ENCODE assay signal across 12 mouse cellular contexts in the genomic region with DNA sequence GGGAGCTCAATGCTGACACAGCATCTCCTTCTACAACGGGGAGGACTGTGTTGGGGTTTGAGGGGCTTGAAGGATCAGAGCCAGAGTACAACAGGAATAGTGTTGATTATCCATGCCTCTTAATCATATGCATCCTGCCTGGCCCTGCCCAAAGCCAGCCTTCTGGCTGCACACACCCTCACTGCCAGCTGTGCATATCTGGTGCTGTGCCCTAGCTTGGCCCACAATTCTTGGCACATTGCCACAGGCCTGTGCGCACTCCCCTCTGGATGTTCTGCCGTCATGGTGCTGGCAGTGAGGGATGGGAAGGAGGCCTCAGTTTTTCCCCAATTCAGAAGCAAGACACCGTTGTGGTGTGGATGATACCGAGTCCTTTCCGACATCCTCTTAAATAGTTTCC. TPM values are rescaled to one million over a fixed set of nuclear protein-coding genes. Genes with fewer than 3 reads are reported as not detected.
A peak's percentile ranks its signal among the peaks of the same experiment; 100 is the strongest.
DNase-seq lines count a peak whose midpoint lies in the region; ATAC-seq lines count a peak whose summit lies in the region.
"Had no signal": no experiment of that assay in that cellular context is flagged by ENCODE, and none has a peak within 500 bp of the region (broad histone marks: within the 10 kb centered on the region; RNA-seq: fewer than 3 reads in every experiment).

No protein-coding gene starts in this region.

- no peaks in the 10 kb centered on the region for H3K36me3 ChIP-seq in midbrain, embryonic 13.5 days
- no peaks in the 10 kb centered on the region for H3K36me3 ChIP-seq in midbrain, embryonic 11.5 days (ENCODE audit: control insufficient read depth, insufficient read depth, low read length)
- no peaks in the 10 kb centered on the region for H3K36me3 ChIP-seq in embryonic facial prominence, embryonic 14.5 days (ENCODE audit: control insufficient read depth, insufficient read depth, low read length)

- H3K9ac ChIP-seq in midbrain, embryonic 13.5 days (replicated peaks), result no peak overlapping the region
- no peak overlapping the region for H3K9ac ChIP-seq in midbrain, embryonic 11.5 days (ENCODE audit: low read length)
- 0 out of 2 replicates have a peak overlapping the region, but pooled peaks have one; percentile 14 for H3K9ac ChIP-seq in embryonic facial prominence, embryonic 14.5 days (ENCODE audit: low read depth, low read length)

- peak; percentile 21 to 43 for DNase-seq in heart, postnatal 14 days
- DNase-seq in heart, adult 11 months, result no peak
- no peak for DNase-seq in midbrain, embryonic 11.5 days (ENCODE audit: low spot score, missing footprints)
- peak; percentile 84 for DNase-seq in embryonic facial prominence, embryonic 14.5 days (ENCODE audit: low spot score)
- peak; percentile 38 for DNase-seq in lung, postnatal 14 days
- DNase-seq in layer of hippocampus, adult 8-10 months (ENCODE audit: low spot score in 2 of 2), result no peak
- DNase-seq in thymus, adult 18-20 months, result no peak
- DNase-seq: gastrocnemius, postnatal 36 days; kidney, adult 9 months had no signal

- H3K4me3 ChIP-seq in midbrain, embryonic 13.5 days (replicated peaks), result no peak overlapping the region
- H3K4me3 ChIP-seq in midbrain, embryonic 11.5 days (ENCODE audit: low read depth, low read length), result no peak overlapping the region
- H3K4me3 ChIP-seq in embryonic facial prominence, embryonic 14.5 days (ENCODE audit: low read depth, low read length), result no peak overlapping the region

- intact Hi-C loops in heart, postnatal 14 days (cut with DNase I), result no loop called here

- no peaks in the 10 kb centered on the region for H3K27me3 ChIP-seq in midbrain, embryonic 13.5 days
- H3K27me3 ChIP-seq in midbrain, embryonic 11.5 days (ENCODE audit: control insufficient read depth, insufficient read depth, low read length), result no peaks in the 10 kb centered on the region
- no peaks in the 10 kb centered on the region for H3K27me3 ChIP-seq in embryonic facial prominence, embryonic 14.5 days (replicated peaks; ENCODE audit: control insufficient read depth, insufficient read depth, low read length)

- H3K27ac ChIP-seq in midbrain, embryonic 13.5 days, result no peak overlapping the region
- no peak overlapping the region for H3K27ac ChIP-seq in midbrain, embryonic 11.5 days (ENCODE audit: low read depth, low read length)
- H3K27ac ChIP-seq in embryonic facial prominence, embryonic 14.5 days (replicated peaks; ENCODE audit: low read depth, low read length), result no peak overlapping the region

- H3K9me3 ChIP-seq in midbrain, embryonic 13.5 days, result no peaks in the 10 kb centered on the region
- H3K9me3 ChIP-seq in midbrain, embryonic 11.5 days (ENCODE audit: control insufficient read depth, low read length), result no peaks in the 10 kb centered on the region
- 0 out of 2 replicates have a peak, but pooled peaks cover 2% of the 10 kb centered on the region for H3K9me3 ChIP-seq in embryonic facial prominence, embryonic 14.5 days (ENCODE audit: control insufficient read depth, low read length)

- H3K4me2 ChIP-seq in midbrain, embryonic 13.5 days (replicated peaks), result no peak overlapping the region
- no peak overlapping the region for H3K4me2 ChIP-seq in midbrain, embryonic 11.5 days
- no peak overlapping the region for H3K4me2 ChIP-seq in embryonic facial prominence, embryonic 14.5 days (ENCODE audit: low read depth, low read length)

- ATAC-seq in midbrain, embryonic 13.5 days, result peak; percentile 75
- no peak for ATAC-seq in midbrain, embryonic 11.5 days (ENCODE audit: low FRiP score)
- peak; percentile 86 for ATAC-seq in embryonic facial prominence, embryonic 14.5 days (ENCODE audit: low read depth)
- ATAC-seq: activated CD4-positive, CD25-positive, alpha-beta regulatory T cell, adult 4 months had no signal

- H3K4me1 ChIP-seq in midbrain, embryonic 13.5 days (replicated peaks), result peaks cover 4% of the 10 kb centered on the region; the same call in 1 of the 2 replicates
- no peaks in the 10 kb centered on the region for H3K4me1 ChIP-seq in midbrain, embryonic 11.5 days (ENCODE audit: control insufficient read depth, insufficient read depth, low read length)
- 0 out of 2 replicates have a peak, but pooled peaks cover 5% of the 10 kb centered on the region for H3K4me1 ChIP-seq in embryonic facial prominence, embryonic 14.5 days (ENCODE audit: control insufficient read depth, insufficient read depth, low read length)

- 76% methylated on average over 6 of the region's 6 CpGs for WGBS in midbrain, embryonic 13.5 days
- WGBS in midbrain, embryonic 11.5 days, result 93% methylated on average over 6 of the region's 6 CpGs
- 57% methylated on average over 6 of the region's 6 CpGs for WGBS in embryonic facial prominence, embryonic 14.5 days

RNA-seq across cellular contexts. Expression of a gene that starts 44.9 kb away (rescaled TPM):
- total RNA-seq in heart, postnatal 14 days (2021), result not detected
- polyA plus RNA-seq in midbrain, embryonic 13.5 days (2015; fragmentation: Nextera tagmentation; extraction: Ambion mirVana), result not detected in 2 replicates
- 0.12 TPM in 1 of 2 replicates, not detected in the other for polyA plus RNA-seq in midbrain, embryonic 11.5 days (2014; fragmentation: Nextera tagmentation; extraction: Ambion mirVana)
- 0.11 TPM in 1 of 2 replicates, not detected in the other for polyA plus RNA-seq in embryonic facial prominence, embryonic 14.5 days (2014; fragmentation: Nextera tagmentation; extraction: Ambion mirVana)
- under 1 TPM; 0.14 to 0.61 (median 0.37) TPM for total RNA-seq in layer of hippocampus, adult 8-10 months (2022)
- total RNA-seq: gastrocnemius, postnatal 36 days had no signal

RNA-seq across cellular contexts. Expression of a gene that starts 46.3 kb away (rescaled TPM):
- total RNA-seq in heart, postnatal 14 days (2021), result not detected
- not detected in 2 replicates for polyA plus RNA-seq in midbrain, embryonic 13.5 days (2015; fragmentation: Nextera tagmentation; extraction: Ambion mirVana)
- not detected in 2 replicates for polyA plus RNA-seq in midbrain, embryonic 11.5 days (2014; fragmentation: Nextera tagmentation; extraction: Ambion mirVana)
- not detected in 2 replicates for polyA plus RNA-seq in embryonic facial prominence, embryonic 14.5 days (2014; fragmentation: Nextera tagmentation; extraction: Ambion mirVana)
- total RNA-seq in layer of hippocampus, adult 8-10 months (2022), result not detected
- total RNA-seq: gastrocnemius, postnatal 36 days; left cerebral cortex, postnatal 10 days had no signal
- polyA plus RNA-seq: activated CD4-positive, CD25-positive, alpha-beta regulatory T cell, adult 4 months had no signal

RNA-seq across cellular contexts. Expression of a gene that starts 50.3 kb away (rescaled TPM):
- not detected for total RNA-seq in heart, postnatal 14 days (2021)
- polyA plus RNA-seq in midbrain, embryonic 13.5 days (2015; fragmentation: Nextera tagmentation; extraction: Ambion mirVana), result not detected in 2 replicates
- polyA plus RNA-seq in midbrain, embryonic 11.5 days (2014; fragmentation: Nextera tagmentation; extraction: Ambion mirVana), result not detected in 2 replicates
- polyA plus RNA-seq in embryonic facial prominence, embryonic 14.5 days (2014; fragmentation: Nextera tagmentation; extraction: Ambion mirVana), result not detected in 2 replicates
- total RNA-seq in layer of hippocampus, adult 8-10 months (2022), result not detected
- total RNA-seq: gastrocnemius, postnatal 36 days; left cerebral cortex, postnatal 10 days had no signal
- polyA plus RNA-seq: activated CD4-positive, CD25-positive, alpha-beta regulatory T cell, adult 4 months had no signal

Comparison
In these comparisons a context has a peak if more than half of its experiments do, and no peak if none do; other contexts are left out.
1. DNase-seq: peak in heart, postnatal 14 days (2 of 2), embryonic facial prominence, embryonic 14.5 days (single experiment) and lung, postnatal 14 days (single experiment); none in heart, adult 11 months (single experiment), midbrain, embryonic 11.5 days (single experiment), layer of hippocampus, adult 8-10 months (0 of 2) and thymus, adult 18-20 months (0 of 2).